Mouse (Mus musculus) lung, embryonic 16.5 days (tissue): ENCODE results near the gene Defb19. TPM values are rescaled to one million over a fixed set of nuclear protein-coding genes. Genes with fewer than 3 reads are reported as not detected.

Experiments used
- ATAC-seq: fragments of 200-750 bp; cut with Nextera tagmentation; 2 replicates; pipeline ENCODE4 v1.8.0; 2017; ENCODE audit warnings: low read depth, mild to moderate bottlenecking, moderate library complexity
- H3K27ac ChIP-seq: fragments of 300-500 bp; sonication (generic); 2 replicates; pipeline ENCODE4 v1.5.1; 2014; ENCODE audit warnings: mild to moderate bottlenecking, control low read depth, low read length
- H3K27me3 ChIP-seq: fragments of 300-500 bp; sonication (generic); 2 replicates; pipeline ENCODE4 v1.6.1; 2014; ENCODE audit warnings: low read depth, low read length, mixed read lengths; ENCODE audit not compliant: control insufficient read depth, insufficient read depth
- H3K36me3 ChIP-seq: fragments of 300-500 bp; sonication (generic); 2 replicates; pipeline ENCODE4 v1.6.1; 2014; ENCODE audit warnings: low read length; ENCODE audit not compliant: control insufficient read depth, insufficient read depth
- H3K4me1 ChIP-seq: fragments of 300-500 bp; sonication (generic); replicated peaks from 2 replicates; pipeline ENCODE4 v1.6.1; 2014; ENCODE audit warnings: low read length, mixed read lengths; ENCODE audit not compliant: control insufficient read depth, insufficient read depth
- H3K4me2 ChIP-seq: fragments of 300-500 bp; sonication (generic); 2 replicates; pipeline ENCODE4 v1.6.1; 2014; ENCODE audit warnings: low read depth, low read length, control low read depth
- H3K4me3 ChIP-seq: fragments of 300-500 bp; sonication (generic); 2 replicates; pipeline ENCODE4 v1.5.1; 2014; ENCODE audit warnings: mild to moderate bottlenecking, low read length, control low read depth
- H3K9ac ChIP-seq: fragments of 300-500 bp; sonication (generic); 2 replicates; pipeline ENCODE4 v1.6.1; 2014; ENCODE audit warnings: low read length, control low read depth
- H3K9me3 ChIP-seq: fragments of 300-500 bp; sonication (generic); 2 replicates; pipeline ENCODE4 v1.6.1; 2016; ENCODE audit warnings: low read length; ENCODE audit not compliant: control insufficient read depth
- WGBS: fragments of 180-500 bp; shearing (Covaris S2); extraction: QIAGEN DNeasy Blood & Tissue Kit; methylation state at CpG from one replicate; pipeline ENCODE4 v1.1.7; 2014; 5-methylcytosine and 5-hydroxymethylcytosine counted together
- polyA plus RNA-seq: library from polyadenylated mRNA; unstranded; fragments of >200 nt; fragmentation: Nextera tagmentation; extraction: Ambion mirVana; gene quantifications from 2 replicates; pipeline ENCODE4 v1.2.1, GENCODE M21; 2015

Gene Defb19
- polyA plus RNA-seq, 1 experiment from 2014 or later, result not detected

GRCm38 (mm10) chr2:152539944-152540710 lies 40.0 kb downstream of the Defb19 start, which contains the start of gene Defb29:
Gene Defb29, minus strand, starts transcription at chr2:152540098.
- no peak within 1 kb of the TSS for H3K4me2 ChIP-seq
- H3K4me3 ChIP-seq, result no peak within 1 kb of the TSS
- no peaks in the 10 kb centered on the region for H3K27me3 ChIP-seq
- no peak within 1 kb of the TSS for H3K9ac ChIP-seq
- H3K36me3 ChIP-seq, result no peaks in the 10 kb centered on the region
- 43% methylated on average over 13 of the region's 13 CpGs for WGBS
- no peaks in the 10 kb centered on the region for H3K4me1 ChIP-seq
- peaks cover 4% of the 10 kb centered on the region; the same call in 1 of the 2 replicates for H3K9me3 ChIP-seq
- no peak within 1 kb of the TSS for H3K27ac ChIP-seq
- ATAC-seq, result no peak

Other genes starting within 250 kb of the Defb19 start
- 88.1 and 92.0 TPM in 2 replicates for gene Rbck1, start 247.7 kb downstream of the Defb19 start, polyA plus RNA-seq
- 5.0 and 5.2 TPM in 2 replicates for gene Trib3, start 236.3 kb downstream of the Defb19 start, polyA plus RNA-seq
- 0.40 and 0.62 TPM in 2 replicates for gene Nrsn2, start 203.7 kb downstream of the Defb19 start, polyA plus RNA-seq
- gene Sox12, start 182.2 kb downstream of the Defb19 start, polyA plus RNA-seq, result 7.4 and 8.1 TPM in 2 replicates
- 22.2 and 25.9 TPM in 2 replicates for gene Zcchc3, start 165.3 kb downstream of the Defb19 start, polyA plus RNA-seq
- 8.5 and 10.5 TPM in 2 replicates for gene 6820408C15Rik, start 164.7 kb downstream of the Defb19 start, polyA plus RNA-seq
- gene Defb23, start 115.7 kb downstream of the Defb19 start, polyA plus RNA-seq, result not detected in 2 replicates
- not detected in 2 replicates for gene Defb20, start 103.2 kb downstream of the Defb19 start, polyA plus RNA-seq
- not detected in 2 replicates for gene Defb22, start 90.2 kb downstream of the Defb19 start, polyA plus RNA-seq
- gene Defb26, start 68.6 kb downstream of the Defb19 start, polyA plus RNA-seq, result not detected in 2 replicates
- not detected in 2 replicates for gene Defb28, start 62.1 kb downstream of the Defb19 start, polyA plus RNA-seq
- not detected in 2 replicates for gene Defb29, start 40.2 kb downstream of the Defb19 start, polyA plus RNA-seq
- not detected in 2 replicates for gene Gm17416, start 11.0 kb downstream of the Defb19 start, polyA plus RNA-seq
- not detected in 2 replicates for gene Defb21, start 7.6 kb downstream of the Defb19 start, polyA plus RNA-seq
- not detected in 2 replicates for gene Defb45, start 19.1 kb upstream of the Defb19 start, polyA plus RNA-seq
- gene Defb36, start 24.0 kb upstream of the Defb19 start, polyA plus RNA-seq, result not detected in 2 replicates
- 1.2 and 3.7 TPM in 2 replicates for gene Defb25, start 42.7 kb upstream of the Defb19 start, polyA plus RNA-seq
- gene Rem1, start 46.6 kb upstream of the Defb19 start, polyA plus RNA-seq, result 8.4 and 8.6 TPM in 2 replicates
- gene H13, start 89.1 kb upstream of the Defb19 start, polyA plus RNA-seq, result 96.3 and 98.8 TPM in 2 replicates
- gene Mcts2, start 106.7 kb upstream of the Defb19 start, polyA plus RNA-seq, result 26.1 and 27.4 TPM in 2 replicates
- 186 and 189 TPM in 2 replicates for gene Id1, start 155.9 kb upstream of the Defb19 start, polyA plus RNA-seq
- 99.6 and 104 TPM in 2 replicates for gene Cox4i2, start 173.9 kb upstream of the Defb19 start, polyA plus RNA-seq